Mouse (Mus musculus): ENCODE results near the gene Yeats2. TPM values are rescaled to one million over a fixed set of nuclear protein-coding genes. Genes with fewer than 3 reads are reported as not detected.

Gene Yeats2
- 32.5 and 32.7 TPM in 2 replicates for polyA plus RNA-seq (2012)

DNA sequence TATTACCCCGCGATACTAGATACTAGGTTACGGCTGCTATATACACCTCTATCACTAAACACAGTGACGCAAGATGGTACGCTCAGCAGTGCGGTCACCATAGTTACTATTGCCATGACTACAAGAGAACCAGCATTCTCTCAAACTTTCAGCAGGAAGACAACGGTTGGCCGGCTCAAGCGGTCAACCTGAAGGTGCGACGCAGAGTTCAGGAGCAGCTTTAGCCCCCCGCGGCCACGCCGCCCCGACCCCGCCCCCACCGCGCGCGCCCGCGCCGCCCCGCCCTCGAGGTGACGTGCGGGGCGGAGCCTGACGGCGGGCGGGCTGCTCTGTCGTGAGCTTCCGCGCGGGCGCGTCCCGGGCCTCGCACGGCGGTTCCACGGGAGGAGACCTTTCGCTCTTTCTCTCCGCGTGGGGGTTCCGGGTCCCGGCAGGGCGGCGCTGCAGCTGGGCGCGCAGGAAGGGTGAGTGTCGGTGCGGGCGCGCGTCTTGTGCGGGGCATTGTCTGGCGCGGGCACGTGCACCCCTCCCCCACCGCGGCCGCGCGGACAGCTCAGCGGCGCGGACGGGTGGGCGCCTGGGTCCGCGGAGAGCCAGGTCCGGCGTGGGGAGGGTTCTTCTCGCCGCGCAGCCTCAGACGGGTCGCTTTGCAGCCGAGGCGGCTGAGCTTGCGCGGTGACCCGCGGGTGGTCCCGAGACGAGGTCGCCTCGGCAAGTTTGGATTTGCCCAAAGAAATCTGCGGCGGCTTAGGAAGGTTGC lies at the start of gene Yeats2:
Gene Yeats2, plus strand, starts transcription at position 292 of the 760 bp plus-strand sequence.

DNA sequence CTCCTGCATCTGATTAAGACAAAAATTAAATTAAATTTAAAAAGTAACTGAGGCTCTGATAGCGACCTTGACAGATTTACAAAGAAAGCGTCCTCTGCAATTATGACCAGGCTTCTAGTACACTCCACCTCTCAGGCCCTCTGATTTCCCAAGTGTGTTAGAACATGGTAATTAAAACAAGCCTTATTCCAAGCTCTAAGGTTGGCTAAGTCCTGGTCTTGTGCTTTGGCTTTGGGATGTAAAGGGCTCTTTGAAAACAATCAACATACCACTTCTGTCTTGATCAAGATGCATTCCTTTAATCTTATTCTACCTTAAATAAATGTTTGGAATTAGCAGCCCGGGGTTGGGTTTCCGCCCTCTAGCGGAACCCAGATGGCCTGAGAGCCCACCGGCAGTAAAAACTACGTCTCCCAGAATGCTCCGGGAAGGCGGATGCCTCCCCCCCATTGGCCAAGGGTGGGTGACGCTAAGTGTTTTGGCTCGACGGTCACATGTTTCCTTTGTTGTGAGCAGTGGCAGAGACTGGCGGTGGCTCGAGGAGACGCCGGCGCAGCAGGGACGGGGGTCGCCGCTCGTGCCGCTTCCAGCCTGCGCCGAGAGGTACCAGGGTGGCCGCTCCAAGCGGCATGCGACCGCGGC lies 43.7 kb upstream of the Yeats2 start, which contains the start of gene Klhl24:
Gene Klhl24, plus strand, starts transcription at position 474 of the 642 bp plus-strand sequence.

DNA sequence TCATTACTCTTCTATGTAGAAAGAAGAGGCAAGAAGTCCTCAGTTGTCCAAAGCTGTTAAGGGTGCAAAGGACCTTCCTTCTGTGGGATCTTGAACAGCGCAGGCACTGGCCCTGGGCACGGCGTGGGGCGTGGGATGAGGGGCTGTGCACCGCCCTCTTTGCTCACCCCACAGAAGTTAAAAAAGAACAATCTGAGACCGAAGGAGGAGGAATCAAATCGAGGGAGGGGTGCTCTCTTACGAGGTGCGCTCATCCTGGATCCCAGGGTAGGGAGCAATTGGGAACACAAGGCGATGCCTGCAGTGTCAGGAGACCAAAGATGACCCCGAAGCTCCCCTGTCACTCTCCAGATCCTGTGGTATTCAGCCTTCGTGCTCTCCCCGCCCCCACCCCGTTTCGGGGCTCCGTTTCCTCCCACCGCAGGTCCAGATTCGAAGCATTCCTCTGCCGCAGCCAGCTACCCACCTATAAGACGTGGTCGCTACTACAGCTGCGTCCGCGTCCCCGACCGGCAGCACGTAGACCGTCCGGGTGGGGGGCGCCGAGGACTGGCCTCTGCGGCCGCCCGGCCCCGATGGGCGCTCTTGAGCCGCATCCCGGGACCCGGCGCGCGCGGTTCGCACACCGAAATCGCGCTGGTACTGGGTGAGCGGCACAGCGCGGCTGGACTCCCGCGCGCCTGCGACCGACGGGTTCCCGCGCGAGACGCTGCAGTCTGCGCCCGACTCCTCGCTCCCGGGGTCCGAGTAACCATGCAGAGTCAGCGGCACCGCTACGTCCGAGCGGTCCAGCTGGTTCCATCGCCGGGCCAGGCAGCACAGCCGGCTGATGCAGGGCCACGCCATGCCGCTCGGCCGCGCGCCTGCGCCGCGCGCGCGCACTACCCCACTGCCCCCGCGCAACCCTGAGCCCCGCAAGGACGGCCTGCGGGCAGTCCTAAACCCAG lies 99.9 kb downstream of the Yeats2 start, which contains the start of gene Map6d1:
Gene Map6d1, minus strand, starts transcription at position 891 of the 947 bp plus-strand sequence.

Other genes starting within 250 kb of the Yeats2 start
- gene Klhl6, start 158.0 kb upstream of the Yeats2 start, polyA plus RNA-seq (2012) = 7.7 and 8.8 TPM in 2 replicates
- gene Klhl24, start 43.5 kb upstream of the Yeats2 start, polyA plus RNA-seq (2012) = 30.7 and 43.4 TPM in 2 replicates
- gene Map6d1, start 100.3 kb downstream of the Yeats2 start, polyA plus RNA-seq (2012) = not detected in 2 replicates
- gene Parl, start 161.3 kb downstream of the Yeats2 start, polyA plus RNA-seq (2012) = 465 and 531 TPM in 2 replicates
- 0.06 and 0.16 TPM in 2 replicates for gene Cyp2ab1, start 184.3 kb downstream of the Yeats2 start, polyA plus RNA-seq (2012)

Measured in megakaryocyte-erythroid progenitor cell, adult 5 weeks (primary cell).